Mouse (Mus musculus): ENCODE data around the gene Egflam.
A peak's percentile ranks its signal among the peaks of the same experiment; 100 is the strongest.

Egflam gene

GRCm38 (mm10) chr15:7292854-7293253 lies 105.3 kb downstream of the Egflam start:
- no peak for DNase-seq (ENCODE audit: low read depth, low spot score)

GRCm38 (mm10) chr15:7290003-7290402 lies 108.2 kb downstream of the Egflam start:
- DNase-seq (ENCODE audit: low read depth, low spot score) = no peak

- no peak for DNase-seq (ENCODE audit: low read depth, low spot score)
Measured at GRCm38 (mm10) chr15:7289516-7289915, 108.7 kb downstream of the Egflam start.

GRCm38 (mm10) chr15:7288841-7289424 lies 109.3 kb downstream of the Egflam start:
- DNase-seq (ENCODE audit: low read depth, low spot score) = peak; percentile 20

GRCm38 (mm10) chr15:7287911-7288310 lies 110.3 kb downstream of the Egflam start:
- no peak for DNase-seq (ENCODE audit: low read depth, low spot score)

- no peak for DNase-seq (ENCODE audit: low read depth, low spot score)
Measured at GRCm38 (mm10) chr15:7281579-7281978, 116.6 kb downstream of the Egflam start.

- DNase-seq (ENCODE audit: low read depth, low spot score) = peak; percentile 93
Measured at GRCm38 (mm10) chr15:7263822-7264221, 134.4 kb downstream of the Egflam start.

- DNase-seq (ENCODE audit: low read depth, low spot score) = no peak
Measured at GRCm38 (mm10) chr15:7263339-7263738, 134.9 kb downstream of the Egflam start.

GRCm38 (mm10) chr15:7261371-7261770 lies 136.8 kb downstream of the Egflam start:
- no peak for DNase-seq (ENCODE audit: low read depth, low spot score)

GRCm38 (mm10) chr15:7256577-7256976 lies 141.6 kb downstream of the Egflam start:
- DNase-seq (ENCODE audit: low read depth, low spot score) = no peak

GRCm38 (mm10) chr15:7253326-7253725 lies 144.9 kb downstream of the Egflam start:
- no peak for DNase-seq (ENCODE audit: low read depth, low spot score)

GRCm38 (mm10) chr15:7252106-7252636 lies 146.0 kb downstream of the Egflam start:
- no peak for DNase-seq (ENCODE audit: low read depth, low spot score)

GRCm38 (mm10) chr15:7251042-7251441 lies 147.2 kb downstream of the Egflam start:
- DNase-seq (ENCODE audit: low read depth, low spot score) = no peak

- no peak for DNase-seq (ENCODE audit: low read depth, low spot score)
Measured at GRCm38 (mm10) chr15:7249216-7249615, 149.0 kb downstream of the Egflam start.

GRCm38 (mm10) chr15:7247321-7247720 lies 150.9 kb downstream of the Egflam start:
- DNase-seq (ENCODE audit: low read depth, low spot score) = no peak

GRCm38 (mm10) chr15:7242161-7242850 lies 155.9 kb downstream of the Egflam start:
- DNase-seq (ENCODE audit: low read depth, low spot score) = no peak

GRCm38 (mm10) chr15:7240950-7241349 lies 157.2 kb downstream of the Egflam start:
- no peak for DNase-seq (ENCODE audit: low read depth, low spot score)

GRCm38 (mm10) chr15:7239904-7240303 lies 158.3 kb downstream of the Egflam start:
- no peak for DNase-seq (ENCODE audit: low read depth, low spot score)

GRCm38 (mm10) chr15:7233393-7234090 lies 164.7 kb downstream of the Egflam start:
- DNase-seq (ENCODE audit: low read depth, low spot score) = no peak

- DNase-seq (ENCODE audit: low read depth, low spot score) = peak; percentile 93
Measured at GRCm38 (mm10) chr15:7226225-7226624, 172.0 kb downstream of the Egflam start.

GRCm38 (mm10) chr15:7224151-7224775 lies 173.9 kb downstream of the Egflam start:
- no peak for DNase-seq (ENCODE audit: low read depth, low spot score)

GRCm38 (mm10) chr15:7222809-7223208 lies 175.4 kb downstream of the Egflam start:
- peak; percentile 10 for DNase-seq (ENCODE audit: low read depth, low spot score)
